Mouse (Mus musculus) ovary, adult 18-20 months (tissue): ENCODE results near the gene Syndig1l.
A peak's percentile ranks its signal among the peaks of the same experiment; 100 is the strongest.

Experiments
- DNase-seq: peaks from one replicate; pipeline ENCODE4 v3.0.0; 2022; ENCODE audit warnings: low spot score, mixed read lengths

Gene Syndig1l

GRCm38 (mm10) chr12:84698319-84699081, at the start of gene Syndig1l:
TSS of gene Syndig1l (minus strand) at chr12:84698831.
- DNase-seq = peak; percentile 52

GRCm38 (mm10) chr12:84748134-84748533, 49.5 kb upstream of the Syndig1l start:
- DNase-seq = no peak

DNA sequence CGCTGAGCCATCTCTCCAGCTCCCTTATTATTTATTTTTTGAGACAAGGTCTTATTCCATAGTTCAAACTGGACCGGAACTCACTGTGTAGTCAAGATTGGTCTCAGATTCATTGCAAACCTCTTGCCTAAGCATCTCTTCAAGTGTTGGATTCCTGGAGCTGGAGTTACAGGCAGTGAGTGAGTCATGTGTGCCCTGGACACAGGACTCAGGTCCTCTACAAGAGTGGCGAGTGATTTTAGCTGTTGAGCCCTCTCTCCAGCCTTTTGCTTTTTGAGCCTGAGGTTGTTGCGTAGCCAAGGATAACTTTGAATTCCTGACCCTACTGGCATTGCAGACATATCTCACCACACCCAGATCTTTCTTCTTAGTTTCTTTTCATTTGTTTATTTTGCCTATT, 47.1 kb upstream of the Syndig1l start:
- no peak for DNase-seq

DNA sequence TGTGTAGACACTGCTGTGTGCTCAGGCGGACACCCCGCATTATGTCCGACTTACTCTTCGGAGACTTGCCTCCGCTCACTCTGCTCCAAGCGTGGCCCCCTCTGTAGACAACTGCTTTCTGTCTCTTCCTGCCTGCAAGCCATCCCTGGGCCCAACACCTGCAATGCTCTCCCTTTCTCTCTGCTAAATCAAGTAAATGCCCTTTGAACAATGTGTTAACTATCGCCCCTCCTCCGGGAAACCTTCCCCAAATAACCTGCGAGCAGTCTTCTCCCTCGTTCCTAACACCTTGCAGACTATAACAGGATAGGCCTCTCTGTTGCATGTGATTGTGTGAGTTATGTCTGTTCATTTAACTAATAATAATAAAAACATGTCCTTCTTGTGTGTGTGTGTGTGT, 44.9 kb upstream of the Syndig1l start:
- DNase-seq = no peak

- DNase-seq = no peak
These were observed 34.7 kb upstream of the Syndig1l start for GRCm38 (mm10) chr12:84733366-84733765.

GRCm38 (mm10) chr12:84728421-84728820, 29.8 kb upstream of the Syndig1l start:
- no peak for DNase-seq

- DNase-seq = no peak
These were observed 28.8 kb upstream of the Syndig1l start for GRCm38 (mm10) chr12:84727434-84727833.

- DNase-seq = no peak
These were observed 28.4 kb upstream of the Syndig1l start for GRCm38 (mm10) chr12:84726986-84727385.

DNA sequence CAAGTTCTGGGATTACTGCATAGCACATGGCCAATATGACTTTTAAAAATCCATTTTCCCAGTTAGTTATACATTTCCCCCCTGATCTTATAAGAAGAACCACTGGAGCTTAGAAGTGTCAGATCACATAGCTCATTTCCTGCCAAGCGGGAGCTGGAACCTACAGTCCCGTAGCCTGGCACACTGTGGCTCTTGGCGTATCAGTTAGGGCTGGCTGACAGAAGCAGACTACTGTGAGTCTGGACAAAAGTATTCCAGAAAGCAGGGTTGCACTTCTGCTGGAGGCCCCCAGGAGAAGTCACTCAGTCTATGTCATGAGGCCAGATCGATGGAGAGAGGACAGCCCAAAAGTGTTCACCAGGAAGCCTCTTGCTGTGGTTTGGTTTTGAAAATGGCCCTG, 27.8 kb upstream of the Syndig1l start:
- no peak for DNase-seq

DNA sequence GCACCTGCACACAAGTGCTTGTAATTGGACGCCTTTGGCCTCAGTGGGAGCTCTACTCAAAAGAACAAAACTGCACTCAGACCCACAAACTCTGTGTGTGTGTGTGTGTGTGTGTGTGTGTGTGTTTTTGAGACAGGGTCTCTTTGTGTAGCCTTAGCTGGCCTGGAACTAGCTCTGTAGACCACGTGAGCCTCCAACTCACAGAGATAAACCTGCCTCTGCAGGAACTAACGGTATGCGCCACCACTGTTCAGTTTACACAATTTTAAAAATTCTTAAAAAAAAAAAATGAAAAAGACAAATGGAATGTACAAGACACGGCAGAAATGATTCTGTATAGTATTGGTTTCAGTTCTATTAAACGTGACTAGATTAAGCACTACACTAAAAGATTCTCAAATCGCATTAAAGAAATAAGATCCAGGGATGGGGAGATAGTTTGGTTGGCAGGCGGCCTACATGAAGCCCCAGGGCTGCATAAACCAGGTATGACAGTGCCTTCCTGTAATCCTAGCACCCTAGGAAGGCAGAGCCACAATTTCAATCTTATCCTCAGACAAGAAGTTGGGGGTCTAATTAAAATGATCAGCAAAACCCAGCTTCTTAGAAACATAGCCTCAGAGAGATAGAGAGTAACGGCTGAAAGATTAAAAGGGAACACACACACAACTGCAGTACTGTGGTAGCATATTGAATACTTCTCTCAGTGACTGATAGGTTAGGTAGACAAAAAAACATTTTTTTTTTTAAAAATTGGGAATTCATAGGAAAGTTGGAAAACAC, 20.0 kb upstream of the Syndig1l start:
- DNase-seq = no peak

DNA sequence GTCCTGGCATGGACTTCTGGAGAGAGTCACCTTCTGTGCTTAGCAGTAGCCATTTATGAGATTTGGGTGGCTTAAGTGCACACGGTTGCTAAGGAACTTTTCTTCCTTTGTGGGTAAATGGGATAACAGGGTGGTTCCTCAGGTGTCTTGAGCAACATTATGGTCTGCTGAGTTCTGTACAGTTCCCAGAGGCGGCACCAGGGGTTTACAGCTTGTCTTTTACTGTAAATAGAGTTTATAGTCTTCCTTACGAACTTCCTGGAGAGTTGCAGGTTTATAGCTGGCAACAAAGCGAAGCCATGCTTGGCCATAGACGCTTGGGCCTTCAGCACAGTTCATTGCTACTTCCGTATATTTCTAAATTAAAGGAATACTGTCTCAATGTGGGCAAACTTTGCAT, 15.9 kb upstream of the Syndig1l start:
- no peak for DNase-seq

- no peak for DNase-seq
These were observed 11.3 kb upstream of the Syndig1l start for GRCm38 (mm10) chr12:84709842-84710439.

DNA sequence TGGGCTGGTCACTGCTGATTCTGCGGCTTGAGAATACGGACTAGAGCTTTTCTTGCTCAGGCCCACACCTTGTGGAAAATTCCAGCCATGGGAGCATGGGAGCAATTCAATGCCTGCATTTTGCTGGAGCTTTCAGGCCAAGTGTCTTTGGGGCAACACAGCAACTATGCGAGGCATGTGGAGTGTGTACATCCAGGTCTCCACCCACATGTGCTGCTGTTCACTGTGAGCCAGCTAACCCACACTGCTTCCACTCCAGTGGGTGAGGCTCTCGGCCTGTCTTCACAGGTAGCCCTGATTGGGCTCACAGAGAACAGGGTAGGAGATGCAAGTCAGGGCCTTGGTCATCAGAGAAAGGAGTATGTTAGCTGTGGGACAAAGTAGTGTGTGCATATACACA, 9.2 kb upstream of the Syndig1l start:
- DNase-seq = no peak

GRCm38 (mm10) chr12:84706886-84707285, 8.3 kb upstream of the Syndig1l start:
- no peak for DNase-seq

DNA sequence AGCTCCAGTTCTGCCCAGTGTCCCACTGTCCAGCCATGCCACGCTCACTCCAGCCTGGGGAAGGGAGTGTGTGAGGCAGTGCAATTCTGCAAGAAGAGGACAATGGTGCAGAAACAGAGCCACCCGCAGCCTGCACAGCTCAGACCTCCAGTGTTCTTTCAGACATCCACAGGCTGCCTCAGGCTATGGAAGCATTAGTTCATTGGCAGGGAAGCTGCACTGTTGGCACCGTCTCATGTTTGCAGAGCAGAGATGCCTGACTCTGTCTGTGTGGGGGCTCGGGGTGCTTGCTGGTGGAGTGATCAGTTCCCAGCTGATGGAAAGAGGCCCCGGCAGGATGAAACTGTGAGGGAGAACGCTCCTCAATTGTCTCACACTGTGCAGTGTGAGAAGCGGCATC, 4.0 kb upstream of the Syndig1l start:
- no peak for DNase-seq

GRCm38 (mm10) chr12:84692141-84692540, 6.5 kb downstream of the Syndig1l start:
- DNase-seq = no peak

DNA sequence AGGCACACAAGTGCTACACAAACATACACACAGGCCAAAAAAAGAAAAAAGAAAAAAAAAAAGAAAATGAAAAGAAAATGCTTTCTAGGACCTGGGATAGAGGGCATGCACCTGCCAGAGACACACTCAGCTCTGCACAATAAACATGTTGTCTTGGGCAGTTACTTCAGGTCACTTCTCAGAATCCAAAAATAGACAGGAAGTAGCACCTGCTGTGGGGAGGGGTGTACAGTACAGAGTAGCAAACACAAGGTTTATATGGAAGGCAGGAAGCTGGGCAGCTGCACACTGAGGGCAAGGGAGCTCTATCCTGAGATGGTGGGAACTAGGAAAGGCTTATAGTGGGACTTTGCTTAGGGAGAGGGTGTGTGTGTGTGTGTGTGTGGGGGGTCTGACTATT, 7.3 kb downstream of the Syndig1l start:
- DNase-seq = no peak

GRCm38 (mm10) chr12:84689051-84689450, 9.6 kb downstream of the Syndig1l start:
- DNase-seq = no peak

DNA sequence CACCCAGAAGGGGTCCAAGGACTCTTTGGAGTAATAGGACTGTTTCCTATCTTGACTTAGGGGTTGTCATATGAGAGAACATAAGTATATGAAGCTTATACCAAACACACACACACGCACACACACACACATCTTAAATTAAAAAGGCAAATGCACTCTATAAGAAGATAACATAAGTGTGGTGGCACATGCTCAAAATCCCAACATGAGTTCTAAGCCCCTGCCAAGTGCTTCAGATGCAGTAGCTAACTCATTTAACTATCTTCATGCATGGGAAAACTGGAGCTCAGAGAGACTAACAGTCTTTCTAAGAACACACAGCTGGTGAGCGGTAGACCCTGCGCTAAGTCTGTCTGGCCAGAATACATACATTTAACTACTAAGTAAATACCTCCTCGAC, 11.1 kb downstream of the Syndig1l start:
- DNase-seq = no peak

DNA sequence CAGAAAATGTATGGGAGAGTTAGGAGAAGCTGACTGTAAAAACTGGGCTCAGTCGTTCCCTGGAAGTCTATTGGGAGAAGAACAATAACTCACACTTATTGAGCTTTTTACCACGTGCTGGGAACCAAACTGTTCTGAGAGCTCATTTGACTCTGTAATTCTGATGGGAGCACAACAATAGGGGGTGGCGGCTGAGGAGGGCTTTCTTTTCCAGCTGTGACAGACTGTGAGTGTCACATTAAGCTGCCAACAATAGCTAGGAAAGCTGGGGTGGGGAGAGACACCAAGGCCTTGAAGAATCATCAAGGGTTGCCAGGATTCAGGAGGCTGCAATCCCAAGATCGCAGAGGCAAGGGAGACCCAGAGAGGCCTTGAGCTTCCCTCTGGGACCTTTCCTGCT, 12.5 kb downstream of the Syndig1l start:
- DNase-seq = no peak

GRCm38 (mm10) chr12:84684569-84684968, 14.1 kb downstream of the Syndig1l start:
- no peak for DNase-seq

GRCm38 (mm10) chr12:84676011-84676410, 22.6 kb downstream of the Syndig1l start:
- DNase-seq = no peak
